In genomic region chr9:96882496-96883265, GRCm38 (mm10) we compare ENCODE assay signal across 13 mouse cellular contexts. TPM values are rescaled to one million over a fixed set of nuclear protein-coding genes. Genes with fewer than 3 reads are reported as not detected.
DNase-seq lines count a peak whose midpoint lies in the region; ATAC-seq and TF ChIP-seq lines count a peak whose summit lies in the region.
"Had no signal": no experiment of that assay in that cellular context is flagged by ENCODE, and none has a peak within 500 bp of the region (broad histone marks: within the 10 kb centered on the region; RNA-seq: fewer than 3 reads in every experiment).

No protein-coding gene starts in this region.

- peak; percentile 46; the same call in 1 of the 2 replicates for ATAC-seq in forebrain, postnatal 0 days
- ATAC-seq in midbrain, embryonic 12.5 days (ENCODE audit: low FRiP score, low read depth): no peak
- ATAC-seq in erythroblast, adult 5-6 weeks (replicated peaks; ENCODE audit: low FRiP score, poor library complexity, severe bottlenecking): no peak

- no peaks in the 10 kb centered on the region for H3K36me3 ChIP-seq in forebrain, postnatal 0 days (ENCODE audit: insufficient read depth)
- H3K36me3 ChIP-seq in midbrain, embryonic 12.5 days: no peaks in the 10 kb centered on the region
- H3K36me3 ChIP-seq: embryonic facial prominence, embryonic 13.5 days had no signal

- TF ChIP-seq CTCF in forebrain, postnatal 0 days (IDR thresholded peaks at IDR 0.05; ENCODE audit: low read depth): no peak

- H3K9me3 ChIP-seq in forebrain, postnatal 0 days (ENCODE audit: low read length): no peaks in the 10 kb centered on the region
- no peaks in the 10 kb centered on the region for H3K9me3 ChIP-seq in midbrain, embryonic 12.5 days
- H3K9me3 ChIP-seq: embryonic facial prominence, embryonic 13.5 days had no signal

- 70% methylated on average over 20 of the region's 20 CpGs for WGBS in forebrain, postnatal 0 days
- 75% methylated on average over 20 of the region's 20 CpGs for WGBS in midbrain, embryonic 12.5 days

- peak overlapping the region; percentile 21; the same call in 1 of the 2 replicates for H3K27ac ChIP-seq in forebrain, postnatal 0 days (ENCODE audit: low read depth, low read length)
- peak overlapping the region; percentile 39 for H3K27ac ChIP-seq in midbrain, embryonic 12.5 days (replicated peaks)
- H3K27ac ChIP-seq: embryonic facial prominence, embryonic 13.5 days had no signal

- H3K4me2 ChIP-seq in forebrain, postnatal 0 days (ENCODE audit: low read depth): no peak overlapping the region
- no peak overlapping the region for H3K4me2 ChIP-seq in midbrain, embryonic 12.5 days (replicated peaks)
- H3K4me2 ChIP-seq: embryonic facial prominence, embryonic 13.5 days had no signal

- peaks cover 6% of the 10 kb centered on the region; the same call in 1 of the 2 replicates for H3K4me1 ChIP-seq in forebrain, postnatal 0 days (ENCODE audit: insufficient read depth)
- H3K4me1 ChIP-seq in midbrain, embryonic 12.5 days: peaks cover 56% of the 10 kb centered on the region

- peak; percentile 27 for DNase-seq in gastrocnemius, adult 18-20 months (ENCODE audit: low spot score)
- DNase-seq in gastrocnemius, postnatal 4 days (ENCODE audit: low spot score in 2 of 2): no peak
- DNase-seq in cerebellum, adult 11-12 months: peak; percentile 71
- DNase-seq in forebrain, postnatal 0 days: peak; percentile 52
- DNase-seq in adrenal gland, adult 2 months: no peak
- no peak for DNase-seq in urinary bladder, postnatal 4 days (ENCODE audit: low spot score in 2 of 2)
- DNase-seq: adrenal gland, postnatal 25 days; B cell, adult 2 months; heart, adult 18-20 months; kidney, adult 11 months had no signal

- no peak overlapping the region for H3K4me3 ChIP-seq in forebrain, postnatal 0 days (ENCODE audit: low read depth, low read length)
- no peak overlapping the region for H3K4me3 ChIP-seq in midbrain, embryonic 12.5 days
- H3K4me3 ChIP-seq: embryonic facial prominence, embryonic 13.5 days had no signal

- no peaks in the 10 kb centered on the region for H3K27me3 ChIP-seq in forebrain, postnatal 0 days (ENCODE audit: insufficient read depth, low read length)
- H3K27me3 ChIP-seq in midbrain, embryonic 12.5 days: peaks cover 3% of the 10 kb centered on the region; the same call in 1 of the 2 replicates

- H3K9ac ChIP-seq in forebrain, postnatal 0 days: no peak overlapping the region
- H3K9ac ChIP-seq in midbrain, embryonic 12.5 days (replicated peaks): 0 out of 2 replicates have a peak overlapping the region, but pooled peaks have one; percentile 17
- H3K9ac ChIP-seq: embryonic facial prominence, embryonic 13.5 days had no signal

RNA-seq across cellular contexts. Expression of gene Pxylp1, which starts 9.8 kb away (rescaled TPM):
- total RNA-seq in gastrocnemius, adult 18-20 months (2021): under 1 TPM; 0.68 to 0.95 TPM
- total RNA-seq in gastrocnemius, postnatal 4 days (2021): 1 to 10 TPM; 7.4 to 7.6 TPM
- 25.2 and 35.1 TPM in 2 replicates for total RNA-seq in forebrain, postnatal 0 days (2014; rRNA removed)
- 14.9 and 22.6 TPM in 2 replicates for polyA plus RNA-seq in forebrain, postnatal 0 days (2015; fragmentation: Nextera tagmentation; extraction: Ambion mirVana)
- polyA plus RNA-seq in midbrain, embryonic 12.5 days (2016; fragmentation: Nextera tagmentation; extraction: Ambion mirVana): 57.0 and 61.9 TPM in 2 replicates
- total RNA-seq in erythroblast, adult 5-6 weeks (2015; ENCODE audit: low replicate concordance): 26.8 and 27.1 TPM in 2 replicates
- total RNA-seq in erythroblast, adult 5-6 weeks (2017; ENCODE audit: low replicate concordance): 13.5 and 16.6 TPM in 2 replicates
- 10 to 100 TPM in 1 of 2 experiments, 1 to 10 TPM in 1; 5.6 to 13.0 TPM for total RNA-seq in adrenal gland, adult 2 months (2021)
- 2.7 and 2.9 TPM in 2 replicates for polyA plus RNA-seq in adrenal gland, adult 2 months (2012; rRNA removed)

Comparison
In these comparisons a context has a peak if more than half of its experiments do, and no peak if none do; other contexts are left out.
1. DNase-seq: peak in gastrocnemius, adult 18-20 months (single experiment), cerebellum, adult 11-12 months (single experiment) and forebrain, postnatal 0 days (single experiment); none in gastrocnemius, postnatal 4 days (0 of 2), adrenal gland, adult 2 months (single experiment) and urinary bladder, postnatal 4 days (0 of 2).